Mouse (Mus musculus) adrenal gland, postnatal 10 days (tissue): ENCODE results near the gene Drd4. TPM values are rescaled to one million over a fixed set of nuclear protein-coding genes. Genes with fewer than 3 reads are reported as not detected.
"Not testable (repeated sequence)": the region's sequence is repeated elsewhere in the genome, so short reads cannot be mapped to it uniquely, and the experiment has no call there.

Experiments
- DNase-seq: peaks from one replicate; pipeline ENCODE4 v3.0.0; 2021; ENCODE audit warnings: mixed read lengths
- long read RNA-seq, 2 experiments: library from polyadenylated mRNA; stranded (forward); transcript quantifications; one replicate each; pipeline ENCODE4 v2.0.0; 2021
- total RNA-seq, 2 experiments: library from RNA; stranded (reverse); gene quantifications; 2 replicates each; pipeline ENCODE4 v1.2.3; 2021

The Drd4 gene
- under 1 TPM in 1 of 2 experiments, not detected in 1; 0.36 TPM for total RNA-seq
- long read RNA-seq, experiment 1, partial matches to known transcripts, result 0 of 1 reads
- long read RNA-seq, experiment 1, other reads (novel, unspliced or antisense), result 0 of 1 reads
- long read RNA-seq, experiment 2, result 0 reads

- DNase-seq, result peak; percentile 44
Measured at GRCm38 (mm10) chr7:141291921-141292582, at the start of gene Drd4. Gene Drd4 (plus strand): TSS chr7:141292006.

- DNase-seq, result not testable (repeated sequence)
Measured at GRCm38 (mm10) chr7:141250486-141250885, 41.3 kb upstream of the Drd4 start.

DNA sequence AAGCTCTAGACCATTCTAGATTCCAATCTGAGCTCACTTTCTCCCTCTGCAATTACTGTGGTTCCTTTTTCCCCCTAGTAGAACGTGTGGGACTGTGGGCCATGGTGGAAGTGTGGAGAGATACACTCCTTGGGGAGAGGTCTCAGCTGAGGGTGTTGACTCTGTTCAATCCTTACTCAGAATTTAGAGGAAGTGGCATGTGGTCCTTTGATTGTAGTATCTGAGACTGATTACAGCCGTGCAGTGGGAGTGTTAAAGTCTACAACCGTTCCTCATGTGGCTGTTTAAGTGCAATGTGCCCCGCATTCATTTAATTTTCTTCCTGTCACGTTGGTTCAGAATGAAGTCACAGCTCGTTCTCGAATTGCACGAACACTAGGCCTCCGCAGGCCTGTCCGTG is 35.6 kb upstream of the Drd4 start:
- no peak for DNase-seq

DNA sequence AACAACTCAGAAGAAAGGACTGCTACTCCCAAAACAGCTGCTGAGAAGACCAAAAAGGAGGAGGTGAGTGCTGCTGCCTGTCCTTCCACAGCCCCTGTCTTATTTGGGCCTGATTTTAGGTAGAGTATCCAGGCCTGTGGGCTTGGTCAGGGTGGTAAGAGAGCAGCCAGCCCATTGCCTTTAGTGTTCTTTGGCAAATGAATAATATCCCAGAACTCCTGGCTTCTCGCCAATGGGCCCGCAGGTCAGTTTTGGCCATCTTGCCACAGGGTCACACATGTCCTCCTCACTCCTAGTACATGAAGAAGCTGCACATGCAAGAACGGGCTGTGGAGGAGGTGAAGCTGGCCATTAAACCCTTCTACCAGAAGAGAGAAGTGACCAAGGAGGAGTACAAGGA is 30.3 kb upstream of the Drd4 start:
- DNase-seq, result peak; percentile 46

- DNase-seq, result no peak
Measured at GRCm38 (mm10) chr7:141263640-141264039, 28.2 kb upstream of the Drd4 start.

DNA sequence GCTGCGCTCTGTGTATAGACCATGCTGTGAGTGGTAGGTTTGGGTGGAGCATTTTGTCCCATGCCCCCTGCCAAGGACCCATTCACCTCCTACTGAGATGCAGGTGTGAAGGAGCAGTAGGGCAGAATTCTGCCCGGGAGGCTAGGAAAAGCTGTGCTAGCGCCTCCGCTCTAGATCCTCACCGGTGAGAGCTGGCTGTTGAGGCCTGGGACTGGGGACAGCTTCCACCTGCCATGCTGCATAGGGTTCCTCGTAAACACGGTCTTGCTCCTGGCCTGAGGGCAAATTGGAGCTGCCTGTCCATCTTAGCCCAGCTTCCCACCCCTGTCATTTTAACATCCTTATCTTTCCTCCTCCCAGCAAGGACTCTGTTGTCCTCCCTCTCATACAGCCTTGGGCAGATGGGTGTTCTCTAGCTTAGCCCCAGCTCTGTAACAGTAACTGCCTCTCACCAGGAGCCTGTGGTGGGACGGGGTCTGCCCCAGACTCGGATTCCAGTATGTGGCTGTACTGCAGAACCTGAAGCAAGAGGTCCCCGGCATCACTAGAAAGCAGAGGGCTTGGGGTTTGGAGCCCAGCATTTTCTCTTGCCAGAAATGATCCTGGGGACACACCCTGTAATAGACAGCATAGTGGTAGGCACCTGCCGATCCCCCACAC is 27.6 kb upstream of the Drd4 start:
- peak; percentile 15 for DNase-seq

DNA sequence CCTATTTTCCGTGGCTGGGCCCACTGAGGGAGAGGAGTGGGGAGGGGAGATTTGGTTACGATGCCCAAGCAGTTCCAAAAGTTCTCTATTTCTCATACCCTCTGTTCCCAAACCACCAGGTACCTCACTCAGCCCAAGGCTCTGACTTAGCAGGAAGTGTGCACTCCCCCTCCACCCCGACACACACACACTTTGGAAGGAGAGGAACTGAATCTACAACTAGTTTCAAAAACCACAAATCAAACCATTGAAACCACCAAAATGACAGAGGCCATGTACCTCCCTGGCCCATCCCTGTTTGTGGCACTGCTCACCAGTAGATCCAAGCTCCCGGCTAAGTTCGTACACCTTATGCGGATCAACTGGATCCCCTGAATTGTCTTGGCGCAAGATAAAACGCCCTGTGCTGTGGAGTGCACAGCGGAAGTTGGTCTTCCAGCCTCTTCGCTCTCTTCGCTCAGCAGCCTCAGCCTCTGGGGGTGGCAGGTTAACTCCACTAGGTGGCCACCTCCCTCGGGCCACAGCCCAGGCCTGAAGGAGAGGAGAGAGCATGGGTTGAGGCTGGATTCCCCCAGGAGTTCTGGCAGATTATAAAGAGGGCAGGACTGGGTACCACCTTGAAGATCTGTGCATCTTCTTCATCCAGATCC is 26.9 kb upstream of the Drd4 start:
- DNase-seq, result peak; percentile 61

DNA sequence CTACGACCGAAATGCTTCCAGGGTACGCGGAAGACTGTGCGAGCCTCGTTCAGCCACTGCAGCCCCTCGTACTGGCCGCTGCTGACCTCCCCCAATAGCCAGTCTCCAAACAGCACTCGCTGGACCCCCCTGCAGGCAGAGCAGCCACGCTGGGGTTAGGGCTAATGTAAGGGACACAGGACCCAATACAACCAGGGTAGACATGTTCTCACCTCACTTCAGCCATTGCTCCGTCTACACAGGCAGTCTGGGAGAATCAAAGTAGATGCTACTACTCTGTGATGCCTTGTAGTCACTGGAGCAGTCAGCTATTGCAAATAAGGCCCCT is 26.4 kb upstream of the Drd4 start:
- DNase-seq, result no peak

DNA sequence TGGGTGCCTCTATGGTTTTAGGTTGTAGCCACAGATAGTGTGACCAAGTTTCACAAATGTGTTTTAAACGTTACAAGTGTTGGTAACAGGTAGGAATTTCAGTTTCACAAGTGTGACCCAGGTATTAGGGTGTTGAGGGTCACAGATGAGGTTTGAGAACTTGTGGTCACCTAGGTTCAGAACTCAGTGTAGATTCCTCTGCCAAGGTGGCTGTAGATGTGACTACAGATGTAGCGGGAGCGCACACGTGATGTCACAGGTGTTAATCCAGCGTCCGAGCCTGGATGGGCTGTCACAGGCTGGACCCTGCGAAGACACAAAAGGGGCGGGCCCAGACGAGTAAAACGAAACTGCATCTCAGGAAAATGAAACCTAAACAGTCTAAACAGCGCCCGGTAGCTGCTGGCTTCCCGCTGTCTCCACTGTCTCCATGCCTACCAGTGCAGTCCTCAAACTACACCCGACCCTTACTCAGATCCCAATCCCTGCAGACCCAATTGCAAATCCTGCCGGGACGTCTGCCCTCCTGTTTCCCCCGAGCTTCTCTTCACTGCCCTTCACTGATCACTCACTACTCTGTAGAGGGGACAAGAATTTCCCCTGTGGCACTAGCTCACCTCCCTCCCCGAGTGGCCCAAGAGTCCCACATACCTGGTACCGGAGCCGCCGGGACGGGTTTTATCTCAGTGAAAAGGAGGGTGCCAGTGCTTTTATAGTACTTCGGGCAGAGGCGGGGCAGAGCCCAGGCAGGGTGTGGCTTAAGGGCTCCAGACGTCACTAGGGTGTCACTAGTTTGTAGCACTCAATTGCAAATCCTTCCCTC is 25.9 kb upstream of the Drd4 start, which contains the start of gene Irf7:
Gene Irf7, minus strand, starts transcription at position 743 of the 823 bp plus-strand sequence.
- DNase-seq, result peak; percentile 78

DNA sequence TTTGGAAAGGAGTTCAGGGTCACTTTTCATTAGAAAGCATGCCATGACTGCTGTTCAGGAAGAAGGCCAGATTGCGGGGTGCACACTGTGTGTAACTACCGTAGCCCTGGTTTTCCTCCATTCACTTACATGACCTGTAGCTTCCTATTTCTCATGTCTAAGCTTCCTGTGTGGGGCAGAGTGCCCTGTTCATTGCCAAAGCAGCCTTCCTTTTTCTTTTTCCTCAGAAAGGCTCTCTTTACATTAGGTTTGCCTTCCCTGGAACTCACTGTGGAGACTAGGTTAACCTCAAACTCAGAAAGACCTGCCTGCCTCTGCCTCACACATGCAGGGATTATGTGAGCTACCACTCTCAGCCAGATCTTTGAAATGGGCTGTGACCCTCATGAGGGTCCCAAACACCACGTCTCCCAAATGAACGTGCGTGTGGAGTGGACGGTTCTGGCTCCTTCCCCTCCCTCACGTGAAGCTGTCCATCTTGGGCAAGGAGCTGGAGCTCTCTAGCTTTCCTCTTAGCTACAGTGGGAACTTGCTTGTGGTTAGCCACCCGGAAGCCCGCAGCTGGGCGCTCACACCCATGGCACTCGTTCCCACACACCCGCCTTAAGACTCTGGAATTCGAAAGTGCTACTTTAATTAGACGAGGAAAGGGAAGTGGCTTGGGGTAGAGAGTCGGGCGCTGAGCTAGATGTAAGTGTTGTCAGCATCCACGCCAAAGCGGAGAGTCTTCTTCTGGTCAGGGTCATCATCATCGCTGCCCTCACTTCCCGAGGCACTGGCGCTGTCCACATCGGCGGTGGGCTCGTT is 23.1 kb upstream of the Drd4 start:
- DNase-seq, result no peak

DNA sequence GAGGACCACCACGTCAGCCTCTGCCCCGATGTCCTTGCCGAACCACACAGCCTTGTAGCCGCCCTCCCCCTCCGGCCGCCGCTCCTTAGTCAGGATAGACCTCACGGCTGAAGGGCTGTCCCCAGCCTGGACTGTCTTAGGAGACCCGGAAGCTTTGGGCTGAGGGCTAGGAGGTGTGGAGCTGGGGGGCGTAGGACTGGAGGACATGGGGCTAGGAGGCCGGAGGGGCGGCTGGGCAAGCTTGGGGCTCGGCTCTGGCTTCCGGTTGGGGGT is 22.6 kb upstream of the Drd4 start:
- DNase-seq, result no peak

DNA sequence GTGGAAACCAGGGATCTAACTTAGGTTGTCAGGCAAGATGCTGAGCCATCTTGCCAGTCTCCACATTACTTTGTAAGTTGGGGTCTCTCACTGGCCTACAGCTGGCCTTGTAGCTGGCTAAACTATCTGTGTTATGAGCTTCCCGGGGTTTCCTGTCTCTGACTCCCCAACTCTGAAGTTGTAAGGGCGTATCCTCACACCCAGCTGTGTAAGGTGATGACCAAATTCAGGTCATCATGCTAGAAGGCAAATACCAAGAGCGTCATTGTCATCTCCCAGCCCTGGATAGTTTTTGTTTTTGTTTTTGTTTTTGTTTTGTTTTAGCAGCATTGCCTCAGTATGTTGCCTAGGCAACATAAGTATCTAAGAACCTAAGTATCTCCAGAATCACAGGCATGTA is 21.2 kb upstream of the Drd4 start:
- no peak for DNase-seq

DNA sequence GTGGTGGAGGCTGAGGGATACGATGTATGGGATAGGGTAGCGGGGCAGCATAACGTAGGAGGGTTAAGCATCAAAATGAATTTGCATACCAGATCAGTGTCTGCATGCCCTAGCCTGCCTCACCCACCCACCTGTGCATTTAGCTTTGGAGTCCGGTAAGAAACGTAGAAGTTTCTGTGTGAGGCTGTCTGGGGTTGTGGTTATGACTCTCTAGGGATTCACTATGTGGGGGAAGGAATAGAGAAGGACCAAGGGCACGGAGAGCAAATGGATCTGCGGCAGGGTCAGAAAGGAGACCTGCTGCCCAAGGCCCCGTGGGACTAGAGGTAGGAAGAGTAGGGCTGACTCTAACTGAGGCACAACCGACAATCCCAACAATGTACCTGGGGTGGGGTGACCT is 16.4 kb upstream of the Drd4 start:
- DNase-seq, result no peak

DNA sequence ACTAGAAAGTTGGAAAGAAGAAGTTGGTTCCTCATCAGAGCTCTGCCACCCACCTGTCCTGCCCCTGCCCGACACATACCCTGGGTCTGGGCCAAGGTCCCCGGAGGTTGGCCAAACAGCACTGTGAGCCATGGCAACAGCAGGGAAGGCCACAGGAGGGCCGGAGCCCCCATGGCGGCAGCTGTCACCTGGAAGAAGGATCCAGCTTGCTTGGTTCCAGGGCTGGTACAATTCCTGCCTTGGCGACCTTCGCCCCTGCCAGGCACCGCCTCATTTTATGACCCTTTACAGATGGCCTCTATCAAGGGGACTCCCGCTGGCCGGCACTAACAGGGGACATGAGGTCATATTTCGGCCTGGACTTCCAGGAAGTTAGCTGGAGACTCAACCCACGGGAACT is 15.3 kb upstream of the Drd4 start, which contains the start of gene Cdhr5:
Gene Cdhr5, minus strand, starts transcription at position 241 of the 400 bp plus-strand sequence.
- DNase-seq, result peak; percentile 41

DNA sequence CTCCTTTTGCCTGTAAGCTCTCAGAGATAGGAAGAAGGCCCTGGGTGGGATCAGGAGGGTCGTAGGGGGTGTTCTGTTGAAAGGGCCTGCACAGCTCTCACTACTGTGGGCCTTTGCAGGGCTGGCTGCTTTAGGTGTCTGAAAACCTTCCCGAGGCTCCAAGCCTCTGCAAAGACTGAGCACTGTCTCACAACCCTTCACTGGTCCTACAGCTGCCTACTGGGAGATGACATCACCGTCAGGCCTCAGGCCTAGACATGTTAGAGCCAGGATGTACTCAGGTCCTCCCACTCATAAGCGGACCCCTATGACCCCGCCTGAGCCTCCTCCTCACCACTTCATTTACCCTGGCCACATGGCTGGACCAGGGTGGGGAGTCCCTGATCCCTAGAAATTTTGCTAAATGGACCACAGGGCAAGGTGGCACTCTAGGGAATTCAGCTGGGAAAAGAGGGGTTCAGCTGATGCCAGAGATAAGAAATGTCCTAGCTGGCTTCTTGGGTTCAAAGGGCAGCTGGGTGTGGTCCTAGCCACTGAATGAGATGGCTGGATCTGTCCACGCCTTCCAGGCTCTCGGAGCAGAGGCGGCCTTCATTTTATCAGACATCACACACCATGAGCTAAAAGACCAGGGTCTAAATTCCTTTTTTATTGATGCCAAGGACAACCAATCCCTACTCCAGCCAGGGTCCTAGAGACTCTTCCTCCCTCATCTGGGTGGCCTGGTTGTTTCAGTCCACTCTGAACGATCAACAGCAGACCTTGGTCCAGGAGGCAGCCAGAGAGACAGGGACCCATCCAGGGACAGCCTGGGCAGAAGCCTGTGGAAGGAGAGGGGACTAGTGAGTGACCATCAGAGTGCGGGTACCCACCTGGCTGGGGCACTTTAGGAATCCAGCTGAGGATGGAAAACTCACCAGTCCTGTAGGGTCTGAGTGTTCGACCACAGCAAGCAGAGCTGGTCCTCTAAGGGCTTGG is 13.8 kb upstream of the Drd4 start:
- DNase-seq, result no peak

DNA sequence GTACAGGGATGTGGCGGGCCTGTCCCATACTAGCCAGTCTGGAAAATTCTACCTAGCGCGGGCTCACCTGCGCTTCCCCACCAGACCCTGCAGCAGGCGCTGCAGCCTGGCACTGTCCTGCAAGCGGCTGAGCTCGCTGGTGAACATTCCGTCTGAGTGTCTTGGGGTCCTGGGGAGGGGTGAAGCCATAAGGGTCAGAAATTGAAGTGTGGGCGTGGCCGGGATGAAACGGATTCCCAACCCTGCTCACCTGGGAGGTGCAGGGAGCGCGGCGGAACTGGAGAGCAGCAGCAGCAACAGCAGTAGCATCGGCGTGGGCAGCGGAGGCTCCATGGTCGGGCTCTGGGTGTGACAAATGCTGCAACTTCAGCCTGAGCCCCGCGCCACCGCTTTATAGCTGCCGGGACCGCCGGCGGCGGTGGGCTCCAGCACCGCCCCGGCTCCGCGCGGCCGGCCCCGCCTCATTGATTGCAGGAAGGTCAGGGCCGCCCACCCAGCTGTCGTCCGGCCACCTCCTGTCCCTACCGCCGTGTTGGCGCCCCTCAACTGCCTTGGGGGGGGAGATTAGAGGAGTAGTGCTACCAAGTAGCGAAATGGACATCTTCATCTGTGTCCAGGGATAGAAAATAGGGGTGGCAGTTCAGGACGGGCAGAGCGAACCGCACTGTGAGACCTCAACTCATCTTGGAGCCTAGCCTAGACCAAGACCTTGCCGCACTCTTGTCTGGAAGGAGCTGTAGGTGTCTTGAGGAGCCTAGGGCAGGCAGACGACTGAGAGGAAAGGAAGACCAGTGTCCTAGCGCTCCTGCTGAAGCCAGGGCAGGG is 12.8 kb upstream of the Drd4 start, which contains the start of gene Sct:
Gene Sct, minus strand, starts transcription at position 368 of the 825 bp plus-strand sequence.
- DNase-seq, result peak; percentile 40

DNA sequence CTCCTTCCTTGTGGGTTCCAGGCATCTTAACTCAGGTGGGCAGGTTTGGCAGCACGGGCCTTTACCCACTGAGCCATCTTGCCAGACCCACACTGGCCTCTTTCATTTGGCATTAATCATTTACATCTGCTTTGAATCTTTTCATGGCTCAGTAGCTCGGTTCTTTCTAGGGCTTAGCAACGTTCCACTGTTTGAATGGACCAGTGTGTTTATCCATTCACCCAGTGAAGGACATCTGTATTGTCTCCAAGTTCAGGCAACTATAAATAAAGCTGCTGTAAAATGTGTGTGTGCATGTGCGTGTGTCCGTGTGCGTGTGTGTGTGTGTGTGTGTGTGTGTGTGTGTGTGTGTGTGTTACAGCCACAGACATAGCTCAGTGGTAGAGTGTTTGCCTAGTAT is 10.4 kb upstream of the Drd4 start:
- DNase-seq, result no peak

DNA sequence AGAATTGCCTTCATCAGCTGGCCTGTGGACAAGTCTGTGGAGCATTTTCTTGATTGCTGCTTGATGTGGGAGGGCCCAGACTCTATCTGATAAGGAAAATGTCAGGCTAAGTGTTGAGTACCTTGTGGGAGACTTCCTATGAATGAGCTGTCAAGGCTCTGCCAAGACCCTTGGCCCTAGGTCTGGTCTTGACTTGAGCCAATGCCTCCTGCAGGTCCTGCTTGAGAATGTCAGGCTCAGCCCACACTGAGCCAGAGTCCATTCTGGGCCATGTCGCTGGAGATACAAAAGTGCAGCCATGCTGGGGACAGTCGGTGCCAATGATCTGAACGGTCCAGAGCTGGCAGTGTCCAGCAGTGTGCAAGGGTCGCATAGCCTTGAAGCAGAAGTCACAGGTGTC is 9.1 kb upstream of the Drd4 start:
- DNase-seq, result no peak

DNA sequence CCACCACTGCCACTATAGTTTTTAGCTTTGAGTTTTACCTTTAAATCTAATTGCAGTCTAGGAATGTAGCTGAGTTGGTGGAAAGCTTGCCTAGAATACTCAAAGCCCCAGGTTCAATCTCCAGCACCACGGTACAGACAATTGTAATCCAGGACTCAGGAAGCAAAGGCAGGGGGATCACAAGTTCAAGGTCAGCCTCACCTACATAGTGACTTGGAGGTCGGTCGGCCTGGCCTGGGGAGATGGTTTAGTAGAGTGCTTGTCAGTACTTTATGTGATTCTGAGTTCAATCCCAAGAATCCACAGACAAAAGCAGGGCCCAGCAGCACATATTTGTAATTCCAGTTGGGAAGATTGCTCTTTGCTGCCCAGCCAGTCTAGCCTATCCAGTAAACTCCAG is 3.8 kb upstream of the Drd4 start:
- no peak for DNase-seq
